Mouse (Mus musculus) heart, embryonic 13.5 days (tissue): ENCODE data around the gene Tnn. TPM values are rescaled to one million over a fixed set of nuclear protein-coding genes. Genes with fewer than 3 reads are reported as not detected.

Experiments used
- ATAC-seq: fragments of 200-750 bp; cut with Nextera tagmentation; 2 replicates; pipeline ENCODE4 v1.8.0; 2017; ENCODE audit warnings: moderate TSS enrichment; ENCODE audit not compliant: insufficient number of reproducible peaks, low FRiP score, low TSS enrichment; ENCODE audit errors: extremely low read depth
- H3K27ac ChIP-seq: fragments of 300-500 bp; sonication (generic); replicated peaks from 2 replicates; pipeline ENCODE4 v1.5.1; 2015; ENCODE audit warnings: moderate library complexity, mild to moderate bottlenecking, inconsistent platforms
- H3K27me3 ChIP-seq: fragments of 300-500 bp; sonication (generic); replicated peaks from 2 replicates; pipeline ENCODE4 v1.6.1; 2015; ENCODE audit warnings: mild to moderate bottlenecking, inconsistent platforms
- H3K36me3 ChIP-seq: fragments of 300-500 bp; sonication (generic); 2 replicates; pipeline ENCODE4 v1.6.1; 2015; ENCODE audit warnings: mild to moderate bottlenecking, inconsistent platforms
- H3K4me1 ChIP-seq: fragments of 300-500 bp; sonication (generic); 2 replicates; pipeline ENCODE4 v1.6.1; 2015; ENCODE audit warnings: inconsistent platforms
- H3K4me2 ChIP-seq: fragments of 300-500 bp; sonication (generic); 2 replicates; pipeline ENCODE4 v1.6.1; 2015; ENCODE audit warnings: inconsistent platforms, mild to moderate bottlenecking, moderate library complexity
- H3K4me3 ChIP-seq: fragments of 300-500 bp; sonication (generic); 2 replicates; pipeline ENCODE4 v1.5.1; 2015; ENCODE audit warnings: moderate library complexity, mild to moderate bottlenecking, inconsistent platforms
- H3K9ac ChIP-seq: fragments of 300-500 bp; sonication (generic); 2 replicates; pipeline ENCODE4 v1.6.1; 2015; ENCODE audit warnings: inconsistent platforms, mild to moderate bottlenecking, moderate library complexity
- H3K9me3 ChIP-seq: fragments of 300-500 bp; sonication (generic); 2 replicates; pipeline ENCODE4 v1.6.1; 2016; ENCODE audit warnings: inconsistent platforms
- WGBS: fragments of 180-500 bp; shearing (Covaris S2); methylation state at CpG from one replicate; pipeline ENCODE4 v1.1.7; 2015; ENCODE audit warnings: mixed read lengths; 5-methylcytosine and 5-hydroxymethylcytosine counted together
- polyA plus RNA-seq: library from polyadenylated mRNA; unstranded; fragments of >200 nt; fragmentation: Nextera tagmentation; extraction: Ambion mirVana; gene quantifications from 2 replicates; pipeline ENCODE4 v1.2.1, GENCODE M21; 2015

Gene Tnn
- polyA plus RNA-seq, 1 experiment from 2014 or later = not detected

DNA sequence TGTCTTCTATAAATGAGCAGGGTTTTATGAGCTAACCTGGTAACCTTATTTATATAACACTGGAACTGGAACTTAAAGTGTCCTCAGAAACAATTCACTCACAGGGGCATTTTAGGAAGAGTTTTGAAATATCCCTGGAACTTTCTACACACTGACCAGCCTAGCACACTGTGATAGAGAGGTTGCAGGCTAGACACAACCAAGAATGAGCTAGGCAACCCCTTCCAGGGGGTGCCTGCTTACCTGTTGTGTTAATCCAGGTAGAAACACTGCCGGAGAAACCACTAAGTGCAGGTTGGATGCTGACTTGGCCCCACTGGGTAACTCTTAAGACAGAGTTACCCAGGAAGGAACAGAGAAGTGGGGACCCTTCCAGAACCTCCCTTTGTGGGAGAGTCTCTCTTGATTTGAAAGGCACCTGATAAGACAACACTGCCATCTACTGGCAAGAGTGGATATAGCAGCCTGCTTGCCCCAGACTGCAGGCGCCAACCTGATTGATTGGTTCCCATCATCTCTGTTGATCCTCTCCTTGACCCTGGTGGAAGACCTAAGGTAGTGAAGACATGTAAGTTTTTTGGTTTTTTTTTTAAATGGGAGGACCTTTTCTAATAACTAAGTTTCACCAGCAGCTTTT lies 72.5 kb downstream of the Tnn start:
- Histone ChIP-seq H3K36me3 (0 out of 2 replicates have a peak, but pooled peaks cover 8% of the 10 kb centered on the region), H3K4me3 (no peak overlapping the region), H3K9me3 (no peaks in the 10 kb centered on the region), H3K27me3 (no peaks in the 10 kb centered on the region), H3K4me1 (no peaks in the 10 kb centered on the region), H3K27ac (no peak overlapping the region), H3K4me2 (no peak overlapping the region), H3K9ac (no peak overlapping the region)
- ATAC-seq = no peak
- WGBS = 29% methylated on average over 2 of the region's 2 CpGs

DNA sequence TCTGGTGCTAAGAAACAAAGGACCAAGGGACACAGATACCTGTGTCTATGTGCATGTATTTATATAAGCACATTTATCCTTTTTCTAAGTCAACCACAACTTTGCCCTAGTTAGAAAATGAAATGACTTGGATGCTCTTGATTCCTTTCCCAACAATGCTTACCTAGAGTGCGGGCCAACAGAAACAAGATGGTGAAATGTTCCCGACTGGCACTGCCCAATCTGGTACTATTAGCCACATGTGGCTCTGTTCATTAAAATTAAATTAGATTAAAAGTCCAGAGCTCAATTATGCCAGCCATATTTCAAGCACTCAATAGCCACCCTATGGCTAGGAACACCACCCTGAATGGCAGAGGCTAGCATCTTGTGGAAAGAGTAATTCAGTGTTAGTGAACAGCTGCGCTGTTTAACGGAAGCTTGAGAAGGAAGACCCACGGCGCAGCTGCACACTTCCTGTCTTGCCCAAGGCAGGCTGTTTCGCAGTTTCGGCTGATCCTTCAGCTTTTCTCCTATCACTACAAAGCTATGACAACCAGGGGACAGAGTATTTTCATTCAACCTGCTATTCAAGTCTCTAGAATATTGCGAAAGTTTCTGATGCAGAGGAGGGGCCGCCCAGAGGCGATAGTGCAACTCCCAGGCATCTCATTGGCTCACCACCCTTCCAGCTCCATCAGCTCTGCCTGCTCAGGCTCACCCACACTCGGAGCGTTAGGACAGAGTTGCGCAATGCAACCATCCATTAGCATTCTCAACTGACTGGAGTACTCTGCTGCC lies 74.3 kb downstream of the Tnn start:
- Histone ChIP-seq H3K4me3 (no peak overlapping the region), H3K27me3 (no peaks in the 10 kb centered on the region), H3K36me3 (0 out of 2 replicates have a peak, but pooled peaks cover 13% of the 10 kb centered on the region), H3K9me3 (no peaks in the 10 kb centered on the region), H3K9ac (no peak overlapping the region), H3K4me1 (no peaks in the 10 kb centered on the region), H3K27ac (no peak overlapping the region), H3K4me2 (no peak overlapping the region)
- WGBS = 63% methylated on average over 14 of the region's 14 CpGs
- ATAC-seq = no peak

DNA sequence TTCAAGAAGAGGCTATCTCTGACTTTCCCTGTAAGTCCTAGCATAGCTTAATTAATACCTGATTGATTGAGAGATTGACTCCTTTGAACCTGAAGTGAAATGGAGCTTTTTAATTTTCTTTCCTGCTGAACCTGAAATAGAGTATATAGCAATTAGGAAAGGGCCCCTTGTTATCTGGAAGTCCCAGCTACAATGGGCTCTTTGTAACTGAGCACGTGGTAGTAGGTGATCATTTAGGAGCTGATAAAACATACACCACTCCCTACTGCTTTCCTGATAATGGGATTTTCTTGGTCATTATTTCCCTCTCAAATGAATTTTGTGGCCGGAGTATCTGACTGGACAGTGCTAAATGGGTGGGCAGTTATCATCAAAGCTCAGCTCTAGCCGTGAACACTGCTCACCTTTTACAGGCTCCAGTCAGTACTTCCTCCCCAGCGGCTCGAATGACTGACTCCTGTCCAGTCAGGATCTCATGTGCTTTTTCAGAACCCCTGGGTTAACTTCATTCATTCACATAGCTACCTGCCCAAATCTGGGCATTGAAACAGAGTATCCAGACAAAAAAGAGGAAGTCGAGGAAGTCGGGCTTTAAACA lies 88.7 kb downstream of the Tnn start:
- no peak overlapping the region for H3K27ac ChIP-seq

DNA sequence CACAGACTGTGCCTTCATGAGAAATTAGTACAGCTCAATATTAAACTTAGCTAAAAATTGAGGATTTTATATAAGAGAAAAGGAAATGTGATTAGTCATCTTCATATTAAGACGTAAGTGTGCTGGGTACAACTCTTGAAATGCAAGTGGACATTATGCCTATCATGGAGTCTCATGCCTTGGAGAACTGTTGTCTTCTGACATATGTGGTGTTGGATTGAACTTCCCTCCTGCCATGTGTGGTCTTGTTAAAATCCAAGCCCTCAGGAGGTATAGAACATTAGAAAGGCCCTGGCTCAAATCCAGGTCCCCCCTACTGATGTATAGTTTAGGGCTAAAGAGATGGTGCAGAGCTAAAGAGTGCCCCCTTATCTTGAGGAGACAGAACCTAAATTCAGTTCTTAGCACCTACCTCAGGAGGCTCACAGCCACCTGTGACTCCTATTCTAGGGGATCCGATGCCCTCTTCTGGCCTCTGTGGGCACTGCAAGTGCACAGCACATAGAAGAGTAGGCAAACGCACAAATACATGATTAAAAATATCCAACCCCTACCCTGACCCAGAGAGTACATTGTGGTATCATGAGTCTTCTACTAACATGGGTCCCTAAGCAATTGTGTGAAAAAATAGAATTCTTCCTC lies 91.5 kb downstream of the Tnn start:
- H3K27me3 ChIP-seq = no peaks in the 10 kb centered on the region
- H3K36me3 ChIP-seq = peaks cover 1% of the 10 kb centered on the region; the same call in 1 of the 2 replicates
- no peak overlapping the region for H3K9ac ChIP-seq
- ATAC-seq = no peak
- H3K27ac ChIP-seq = no peak overlapping the region
- H3K9me3 ChIP-seq = peaks cover 6% of the 10 kb centered on the region; the same call in 1 of the 2 replicates
- H3K4me2 ChIP-seq = no peak overlapping the region
- no peak overlapping the region for H3K4me3 ChIP-seq
- 54% methylated on average over 3 of the region's 3 CpGs for WGBS
- peaks cover 28% of the 10 kb centered on the region for H3K4me1 ChIP-seq

More for the DNA sequence above, 88.7 kb downstream of the Tnn start:
- no peaks in the 10 kb centered on the region for H3K27me3 ChIP-seq
- H3K9me3 ChIP-seq = peaks cover 10% of the 10 kb centered on the region; the same call in 1 of the 2 replicates
- peaks cover 14% of the 10 kb centered on the region for H3K4me1 ChIP-seq
- peaks cover 5% of the 10 kb centered on the region; the same call in 1 of the 2 replicates for H3K36me3 ChIP-seq
- no peak overlapping the region for H3K4me3 ChIP-seq
- WGBS = 65% methylated on average over 7 of the region's 7 CpGs
- H3K4me2 ChIP-seq = no peak overlapping the region
- no peak for ATAC-seq
- H3K9ac ChIP-seq = no peak overlapping the region

- WGBS = 73% methylated on average over 5 of the region's 5 CpGs
- H3K4me3 ChIP-seq = no peak overlapping the region
- no peaks in the 10 kb centered on the region for H3K27me3 ChIP-seq
- peaks cover 28% of the 10 kb centered on the region for H3K4me1 ChIP-seq
- H3K4me2 ChIP-seq = no peak overlapping the region
- 0 out of 2 replicates have a peak, but pooled peaks cover under 1% of the 10 kb centered on the region for H3K9me3 ChIP-seq
- no peak for ATAC-seq
- no peak overlapping the region for H3K27ac ChIP-seq
- no peak overlapping the region for H3K9ac ChIP-seq
- H3K36me3 ChIP-seq = no peaks in the 10 kb centered on the region
Measured at GRCm38 (mm10) chr1:160061321-160061720, 92.1 kb downstream of the Tnn start.

- H3K27ac ChIP-seq = 0 out of 2 replicates have a peak overlapping the region, but pooled peaks have one; percentile 25
- H3K36me3 ChIP-seq = no peaks in the 10 kb centered on the region
- H3K9ac ChIP-seq = no peak overlapping the region
- peak overlapping the region; percentile 35; the same call in 1 of the 2 replicates for H3K4me2 ChIP-seq
- H3K27me3 ChIP-seq = no peaks in the 10 kb centered on the region
- H3K4me3 ChIP-seq = no peak overlapping the region
- H3K4me1 ChIP-seq = peaks cover 28% of the 10 kb centered on the region
- 41% methylated on average over 6 of the region's 6 CpGs for WGBS
- H3K9me3 ChIP-seq = no peaks in the 10 kb centered on the region
- ATAC-seq = no peak
Measured at GRCm38 (mm10) chr1:160060542-160060941, 92.8 kb downstream of the Tnn start.

- H3K4me3 ChIP-seq = no peak overlapping the region
- no peaks in the 10 kb centered on the region for H3K36me3 ChIP-seq
- WGBS = 44% methylated on average over 1 of the region's 1 CpGs
- ATAC-seq = no peak
- H3K9ac ChIP-seq = no peak overlapping the region
- no peaks in the 10 kb centered on the region for H3K9me3 ChIP-seq
- peaks cover 28% of the 10 kb centered on the region for H3K4me1 ChIP-seq
- peak overlapping the region; percentile 35; the same call in 1 of the 2 replicates for H3K4me2 ChIP-seq
- H3K27ac ChIP-seq = 0 out of 2 replicates have a peak overlapping the region, but pooled peaks have one; percentile 25
- no peaks in the 10 kb centered on the region for H3K27me3 ChIP-seq
Measured at GRCm38 (mm10) chr1:160059908-160060307, 93.5 kb downstream of the Tnn start.

DNA sequence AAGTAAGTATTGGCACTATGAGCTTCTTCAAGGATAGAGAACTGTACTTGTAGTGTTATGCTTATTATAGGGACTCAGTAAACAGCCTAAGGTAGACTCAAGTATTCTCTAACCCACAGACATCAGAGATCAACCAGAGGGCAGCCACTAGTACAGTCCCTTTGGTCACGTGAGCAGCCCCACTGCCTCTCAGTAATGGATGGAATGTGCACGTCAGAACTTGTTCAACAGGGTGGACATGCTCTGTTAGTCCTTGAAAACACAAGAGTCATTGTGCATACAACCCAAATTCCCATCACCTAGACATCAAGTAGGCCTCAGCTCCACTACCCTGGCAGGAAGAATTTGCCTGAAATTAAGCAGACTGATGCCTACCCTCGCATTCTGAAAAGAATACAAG lies 95.7 kb downstream of the Tnn start:
- 48% methylated on average over 3 of the region's 3 CpGs for WGBS
- no peak overlapping the region for H3K9ac ChIP-seq
- H3K27me3 ChIP-seq = no peaks in the 10 kb centered on the region
- no peak; the same call in 1 of the 2 replicates for ATAC-seq
- H3K4me2 ChIP-seq = no peak overlapping the region
- H3K27ac ChIP-seq = no peak overlapping the region
- no peak overlapping the region for H3K4me3 ChIP-seq
- H3K36me3 ChIP-seq = no peaks in the 10 kb centered on the region
- H3K4me1 ChIP-seq = peaks cover 36% of the 10 kb centered on the region
- H3K9me3 ChIP-seq = no peaks in the 10 kb centered on the region

- WGBS = 62% methylated on average over 5 of the region's 5 CpGs
Measured at GRCm38 (mm10) chr1:160054366-160055078, 98.9 kb downstream of the Tnn start.

GRCm38 (mm10) chr1:160053510-160054305 lies 99.7 kb downstream of the Tnn start:
- Histone ChIP-seq H3K27me3 (no peaks in the 10 kb centered on the region), H3K36me3 (no peaks in the 10 kb centered on the region), H3K9me3 (no peaks in the 10 kb centered on the region), H3K9ac (no peak overlapping the region), H3K4me3 (no peak overlapping the region), H3K4me2 (no peak overlapping the region), H3K27ac (no peak overlapping the region), H3K4me1 (peaks cover 40% of the 10 kb centered on the region)
- ATAC-seq = no peak
- 70% methylated on average over 5 of the region's 5 CpGs for WGBS

More at GRCm38 (mm10) chr1:160054366-160055078, 98.9 kb downstream of the Tnn start:
- H3K4me3 ChIP-seq = no peak overlapping the region
- no peaks in the 10 kb centered on the region for H3K27me3 ChIP-seq
- ATAC-seq = no peak
- H3K4me1 ChIP-seq = peaks cover 34% of the 10 kb centered on the region
- H3K9me3 ChIP-seq = no peaks in the 10 kb centered on the region
- H3K9ac ChIP-seq = no peak overlapping the region
- no peaks in the 10 kb centered on the region for H3K36me3 ChIP-seq
- no peak overlapping the region for H3K4me2 ChIP-seq
- no peak overlapping the region for H3K27ac ChIP-seq
